Mouse (Mus musculus) small intestine, adult 2 months (tissue): Measurements from ENCODE around the gene Eef1akmt2. TPM values are rescaled to one million over a fixed set of nuclear protein-coding genes. Genes with fewer than 3 reads are reported as not detected.

Source experiments
- H3K27ac ChIP-seq: fragments of 200-500 bp; 2 replicates; pipeline ENCODE4 v1.5.1; 2012; ENCODE audit warnings: low read depth, low read length, control low read depth, inconsistent platforms; ENCODE audit not compliant: insufficient read depth
- H3K27me3 ChIP-seq: fragments of 200-500 bp; 2 replicates; pipeline ENCODE4 v1.6.1; 2012; ENCODE audit warnings: mild to moderate bottlenecking, moderate library complexity, low read length, inconsistent platforms; ENCODE audit not compliant: control insufficient read depth, insufficient read depth
- H3K36me3 ChIP-seq: fragments of 200-500 bp; 2 replicates; pipeline ENCODE4 v1.6.1; 2012; ENCODE audit warnings: mild to moderate bottlenecking, low read length, control low read depth, inconsistent platforms; ENCODE audit not compliant: control insufficient read depth, insufficient read depth
- H3K4me1 ChIP-seq: fragments of 200-500 bp; 2 replicates; pipeline ENCODE4 v1.6.1; 2012; ENCODE audit warnings: low read length, inconsistent platforms, mixed read lengths; ENCODE audit not compliant: control insufficient read depth, insufficient read depth, insufficient read length
- H3K4me3 ChIP-seq: fragments of 200-500 bp; 2 replicates; pipeline ENCODE4 v1.5.1; 2012; ENCODE audit warnings: low read depth, mild to moderate bottlenecking, control low read depth, inconsistent platforms, low read length, moderate library complexity
- CTCF ChIP-seq: fragments of 200-500 bp; IDR thresholded peaks from 2 replicates; pipeline ENCODE4 v1.5.1; 2012; ENCODE audit warnings: low read depth, mild to moderate bottlenecking, control low read depth, inconsistent platforms, low read length, moderate library complexity, mixed read lengths; ENCODE audit not compliant: insufficient replicate concordance, insufficient read length; ENCODE audit errors: extremely low read depth
- POLR2A ChIP-seq: fragments of 200-500 bp; IDR thresholded peaks from 2 replicates; pipeline ENCODE4 v1.6.1; 2012; ENCODE audit warnings: low read depth, mild to moderate bottlenecking, control low read depth, inconsistent platforms, low read length, moderate library complexity
- WGBS: fragments of 180-500 bp; shearing (Covaris S2); methylation state at CpG from one replicate; pipeline ENCODE4 v1.1.7; 2018; 5-methylcytosine and 5-hydroxymethylcytosine counted together
- polyA plus RNA-seq: library from polyadenylated mRNA; depleted of rRNA; stranded (reverse); fragments of >200 nt; gene quantifications from 2 replicates; pipeline ENCODE4 v1.2.3, GENCODE M21; 2012

Gene Eef1akmt2
- polyA plus RNA-seq, 1 experiment: 1.1 TPM

DNA sequence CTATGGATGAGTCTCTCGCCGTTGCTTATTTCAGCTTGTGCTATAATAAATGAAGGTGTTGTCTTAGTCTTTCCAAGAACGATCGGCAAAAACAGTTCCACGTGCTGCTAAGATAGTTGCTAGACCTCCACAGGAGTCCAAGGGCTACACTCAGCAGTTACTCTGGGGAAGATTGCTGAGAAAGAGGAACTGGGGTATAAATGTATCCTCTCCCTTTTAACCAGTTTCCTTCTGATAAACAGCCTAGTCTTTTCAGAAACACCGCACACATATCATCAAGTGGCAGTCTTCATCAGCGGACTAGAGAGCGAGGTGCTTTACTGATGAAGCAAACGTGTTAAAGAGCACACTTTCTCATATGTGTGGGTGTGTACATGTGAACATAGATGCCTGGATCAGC is 13.8 kb upstream of the Eef1akmt2 start:
- 88% methylated on average over 9 of the region's 9 CpGs for WGBS
- H3K36me3 ChIP-seq: peaks cover 34% of the 10 kb centered on the region
- no peak overlapping the region for H3K27ac ChIP-seq
- TF ChIP-seq CTCF (no peak), POLR2A (no peak)
- no peaks in the 10 kb centered on the region for H3K27me3 ChIP-seq
- no peak overlapping the region for H3K4me3 ChIP-seq
- H3K4me1 ChIP-seq: no peaks in the 10 kb centered on the region

GRCm38 (mm10) chr7:132859042-132859958 is 6.8 kb upstream of the Eef1akmt2 start, which contains the start of gene Abraxas2:
Abraxas2 (plus strand) TSS chr7:132859225.
- under 1% methylated on average over 53 of the region's 53 CpGs for WGBS
- H3K27ac ChIP-seq: peak within 1 kb of the TSS; percentile 84
- TF ChIP-seq CTCF (no peak), POLR2A (peak; percentile 44; the same call in 1 of the 2 replicates)
- H3K4me3 ChIP-seq: peak within 1 kb of the TSS; percentile 96
- no peaks in the 10 kb centered on the region for H3K27me3 ChIP-seq
- H3K4me1 ChIP-seq: no peaks in the 10 kb centered on the region; the same call in 1 of the 2 replicates
- H3K36me3 ChIP-seq: no peaks in the 10 kb centered on the region; the same call in 1 of the 2 replicates

DNA sequence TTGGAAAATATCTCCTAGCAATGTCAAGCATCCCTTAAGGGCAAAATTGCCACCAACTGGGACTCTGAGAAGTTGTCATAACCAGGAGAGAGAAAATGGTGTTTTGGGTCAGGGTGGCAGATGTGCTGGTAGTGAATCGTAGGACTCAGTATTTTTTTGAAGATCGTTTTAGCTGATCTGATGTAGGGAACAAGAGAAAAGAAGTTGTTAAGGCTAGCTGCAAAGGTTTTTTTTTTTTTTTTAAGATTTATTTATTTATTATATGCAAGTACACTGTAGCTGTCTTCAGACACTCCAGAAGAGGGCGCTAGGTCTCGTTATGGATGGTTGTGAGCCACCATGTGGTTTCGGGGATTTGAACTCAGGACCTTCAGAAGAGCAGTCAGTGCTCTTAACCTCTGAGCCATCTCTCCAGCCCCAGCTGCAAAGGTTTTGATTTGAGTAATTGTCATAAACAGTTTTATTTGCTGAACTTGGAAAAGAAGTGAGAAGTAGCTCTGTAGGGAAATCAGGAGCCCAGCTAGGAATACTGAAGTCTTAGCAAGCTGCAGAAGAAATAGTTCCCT is 5.7 kb upstream of the Eef1akmt2 start:
- TF ChIP-seq POLR2A: no peak
- no peak for TF ChIP-seq CTCF
- Histone ChIP-seq H3K27me3 (no peaks in the 10 kb centered on the region), H3K27ac (no peak overlapping the region), H3K4me1 (no peaks in the 10 kb centered on the region; the same call in 1 of the 2 replicates), H3K36me3 (no peaks in the 10 kb centered on the region; the same call in 1 of the 2 replicates), H3K4me3 (no peak overlapping the region)
- WGBS: 67% methylated on average over 5 of the region's 5 CpGs

DNA sequence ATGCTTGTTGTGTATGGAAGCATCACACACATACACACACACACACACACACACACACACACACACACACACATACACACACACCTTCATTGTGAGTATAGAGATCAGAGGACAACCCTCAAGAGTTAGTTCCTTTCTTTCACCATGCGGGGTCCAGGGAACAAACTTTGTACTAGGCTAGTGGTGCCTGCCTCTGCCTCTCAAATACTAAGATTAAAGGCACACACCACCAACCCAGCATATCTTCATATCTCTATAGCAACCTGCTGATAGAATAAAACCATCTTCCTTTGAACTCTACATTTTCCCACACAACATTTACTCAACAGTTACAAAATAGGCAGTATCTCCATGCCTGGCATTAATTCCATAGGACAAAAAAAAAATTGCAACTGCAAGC is 3.6 kb upstream of the Eef1akmt2 start:
- H3K4me1 ChIP-seq: no peaks in the 10 kb centered on the region; the same call in 1 of the 2 replicates
- H3K27ac ChIP-seq: no peak overlapping the region
- H3K36me3 ChIP-seq: no peaks in the 10 kb centered on the region
- no peak overlapping the region for H3K4me3 ChIP-seq
- no peak for TF ChIP-seq CTCF
- TF ChIP-seq POLR2A: no peak
- 93% methylated on average over 1 of the region's 1 CpGs for WGBS
- no peaks in the 10 kb centered on the region for H3K27me3 ChIP-seq

GRCm38 (mm10) chr7:132853946-132854345 is 1.5 kb upstream of the Eef1akmt2 start:
- Histone ChIP-seq H3K4me3 (no peak overlapping the region), H3K27ac (no peak overlapping the region), H3K4me1 (no peaks in the 10 kb centered on the region; the same call in 1 of the 2 replicates), H3K27me3 (no peaks in the 10 kb centered on the region), H3K36me3 (peaks cover 5% of the 10 kb centered on the region)
- WGBS: 70% methylated on average over 4 of the region's 4 CpGs
- TF ChIP-seq POLR2A (no peak), CTCF (no peak)

DNA sequence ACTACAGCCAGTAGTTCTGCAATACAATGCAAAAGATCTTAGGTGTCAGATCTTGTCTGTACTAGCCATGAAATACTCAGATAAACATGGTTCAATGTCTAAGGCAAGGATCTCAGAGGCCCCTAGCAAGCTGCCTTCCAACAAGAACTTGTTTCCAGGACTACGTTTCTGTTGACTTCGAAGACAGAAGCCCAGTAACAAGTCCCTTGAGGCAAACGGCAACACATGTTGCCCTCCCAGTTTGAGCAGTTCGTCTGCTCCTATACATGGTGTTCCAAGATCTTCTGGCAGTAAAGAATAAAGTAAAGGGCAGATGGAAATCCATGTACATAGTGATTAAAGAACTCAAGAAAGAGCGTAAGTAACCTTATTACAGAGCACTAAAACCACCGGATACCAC is 888 bp upstream of the Eef1akmt2 start:
- Histone ChIP-seq H3K36me3 (peaks cover 5% of the 10 kb centered on the region), H3K27ac (no peak overlapping the region), H3K4me1 (no peaks in the 10 kb centered on the region), H3K4me3 (no peak overlapping the region), H3K27me3 (no peaks in the 10 kb centered on the region)
- TF ChIP-seq POLR2A: no peak
- no peak for TF ChIP-seq CTCF
- 87% methylated on average over 6 of the region's 6 CpGs for WGBS

DNA sequence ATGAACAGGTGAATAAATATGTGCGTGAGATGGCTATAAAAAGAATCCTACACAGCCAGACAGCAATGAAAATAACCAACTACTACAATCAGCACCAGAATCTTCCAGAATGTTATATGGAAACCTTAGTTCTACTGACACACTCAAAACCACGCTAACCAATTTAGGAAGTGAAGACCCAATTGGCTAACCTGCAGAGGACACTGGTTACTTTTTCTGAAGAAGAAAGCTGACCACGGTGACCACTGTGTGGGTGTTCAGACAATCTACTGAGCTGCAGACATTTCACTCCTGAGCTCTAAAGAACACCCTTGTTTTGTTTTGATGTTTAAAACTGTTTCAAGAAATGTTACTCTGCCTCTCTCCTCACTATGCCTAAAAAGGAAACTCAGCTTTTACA is 9.3 kb downstream of the Eef1akmt2 start:
- no peak for TF ChIP-seq POLR2A
- TF ChIP-seq CTCF: no peak
- 84% methylated on average over 3 of the region's 3 CpGs for WGBS
- Histone ChIP-seq H3K27me3 (no peaks in the 10 kb centered on the region), H3K4me3 (no peak overlapping the region), H3K4me1 (peaks cover 2% of the 10 kb centered on the region; the same call in 1 of the 2 replicates), H3K36me3 (peaks cover 10% of the 10 kb centered on the region), H3K27ac (no peak overlapping the region)
